Mouse (Mus musculus): ENCODE results near the gene H2bfm.
A peak's percentile ranks its signal among the peaks of the same experiment; 100 is the strongest.
"Not testable (repeated sequence)": the region's sequence is repeated elsewhere in the genome, so short reads cannot be mapped to it uniquely, and the experiment has no call there.

Gene H2bfm

GRCm38 (mm10) chrX:136927031-136927430, at the start of gene H2bfm:
H2bfm (plus strand) TSS chrX:136927325.
- no peak for DNase-seq

- peak; percentile 2 to 29 for DNase-seq
Observed at GRCm38 (mm10) chrX:136895757-136896156, 31.4 kb upstream of the H2bfm start.

- DNase-seq: no peak
Observed at GRCm38 (mm10) chrX:136904369-136904768, 22.8 kb upstream of the H2bfm start.

GRCm38 (mm10) chrX:136925863-136926262, 1.3 kb upstream of the H2bfm start:
- DNase-seq: no peak

GRCm38 (mm10) chrX:136937985-136938384, 10.9 kb downstream of the H2bfm start:
- no peak for DNase-seq

GRCm38 (mm10) chrX:136957583-136958279, 30.6 kb downstream of the H2bfm start:
- peak in 1 of 2 experiments; percentile 69 for DNase-seq

GRCm38 (mm10) chrX:136958300-136958699, 31.2 kb downstream of the H2bfm start:
- not testable (repeated sequence) for DNase-seq

- peak; percentile 25 to 39 for DNase-seq
Observed at GRCm38 (mm10) chrX:136959688-136960087, 32.6 kb downstream of the H2bfm start.

- not testable (repeated sequence) for DNase-seq
Observed at GRCm38 (mm10) chrX:136975397-136975796, 48.3 kb downstream of the H2bfm start, which contains the start of gene Tmsb15b2. Tmsb15b2 (minus strand) TSS chrX:136975497.

GRCm38 (mm10) chrX:136976424-136977084, 49.4 kb downstream of the H2bfm start, which contains the start of the genes Tmsb15l and Tmsb15b1:
Tmsb15l (minus strand) TSS chrX:136976869.
Tmsb15b1 (minus strand) TSS chrX:136976874.
- DNase-seq: peak; percentile 39 to 77
